Mouse (Mus musculus) urinary bladder, adult 2 months (tissue): Measurements from ENCODE around the gene Fam117a. TPM values are rescaled to one million over a fixed set of nuclear protein-coding genes. Genes with fewer than 3 reads are reported as not detected.
A peak's percentile ranks its signal among the peaks of the same experiment; 100 is the strongest.

Experiments used
- DNase-seq: peaks from one replicate; pipeline ENCODE4 v3.0.0; 2022; ENCODE audit warnings: low spot score
- polyA plus RNA-seq: library from polyadenylated mRNA; depleted of rRNA; stranded (reverse); fragments of >200 nt; gene quantifications from 2 replicates; pipeline ENCODE4 v1.2.3, GENCODE M21; 2012

Gene Fam117a
- polyA plus RNA-seq, 1 experiment: 23.0 TPM

DNA sequence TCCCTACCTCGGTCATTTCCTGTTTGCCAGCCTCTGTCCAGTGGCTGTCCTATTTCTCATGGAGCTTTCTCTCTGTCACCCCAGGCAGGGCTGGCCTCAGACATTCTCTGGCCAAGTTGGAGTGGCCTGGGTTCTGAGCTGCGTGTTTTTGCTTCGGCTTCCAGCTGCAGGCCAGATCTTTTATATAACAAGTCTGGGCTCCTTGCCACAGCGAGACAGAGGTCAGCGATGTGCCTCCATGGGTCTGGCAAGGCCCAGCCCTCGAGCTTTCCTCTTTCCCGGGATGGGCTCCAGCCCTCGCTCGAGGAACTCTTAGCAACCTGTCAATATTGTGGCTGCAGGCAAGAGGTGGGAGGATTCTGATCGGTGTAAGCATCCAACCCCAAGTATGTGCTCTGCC, 28.8 kb downstream of the Fam117a start:
- peak; percentile 44 for DNase-seq

- DNase-seq: no peak
Measured at GRCm38 (mm10) chr11:95366280-95366897, 29.6 kb downstream of the Fam117a start.

DNA sequence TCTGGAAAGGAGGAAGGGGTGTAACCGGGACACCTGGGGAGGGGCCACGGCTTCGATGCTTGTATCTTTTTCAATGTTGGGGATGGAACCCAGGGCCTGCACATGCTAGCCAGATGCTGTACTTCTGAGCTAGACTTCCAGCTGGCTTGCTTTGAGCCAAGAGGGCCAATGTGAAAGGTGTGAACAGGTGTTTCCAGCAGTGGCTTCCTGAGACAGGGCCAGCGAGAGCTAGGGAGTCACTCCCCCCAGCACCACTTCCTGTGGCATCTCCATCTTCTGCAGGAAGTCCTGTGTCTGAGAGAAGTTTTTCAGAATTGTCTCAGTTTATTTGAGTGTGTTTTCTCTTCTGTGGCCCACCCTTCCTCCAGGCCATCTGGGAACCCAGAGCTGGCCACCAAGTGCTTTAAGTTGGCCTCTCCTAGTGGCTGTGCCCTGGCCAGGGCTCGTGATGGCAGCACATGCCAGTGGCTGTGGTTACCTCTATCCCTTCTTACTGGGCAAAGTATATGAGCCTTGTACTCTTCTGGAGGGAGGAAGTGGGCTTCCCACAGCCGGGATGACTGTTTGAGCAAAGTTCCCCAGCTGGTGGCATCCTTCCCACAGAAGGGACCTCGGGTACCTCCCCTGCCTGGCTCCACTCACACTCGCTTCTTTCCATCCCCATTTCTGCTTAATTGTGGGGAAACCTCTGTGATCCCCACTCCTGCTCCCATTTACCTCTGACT, 30.4 kb downstream of the Fam117a start:
- DNase-seq: no peak

GRCm38 (mm10) chr11:95368231-95368823, 31.5 kb downstream of the Fam117a start:
- no peak for DNase-seq

GRCm38 (mm10) chr11:95368871-95369270, 32.1 kb downstream of the Fam117a start:
- no peak for DNase-seq

DNA sequence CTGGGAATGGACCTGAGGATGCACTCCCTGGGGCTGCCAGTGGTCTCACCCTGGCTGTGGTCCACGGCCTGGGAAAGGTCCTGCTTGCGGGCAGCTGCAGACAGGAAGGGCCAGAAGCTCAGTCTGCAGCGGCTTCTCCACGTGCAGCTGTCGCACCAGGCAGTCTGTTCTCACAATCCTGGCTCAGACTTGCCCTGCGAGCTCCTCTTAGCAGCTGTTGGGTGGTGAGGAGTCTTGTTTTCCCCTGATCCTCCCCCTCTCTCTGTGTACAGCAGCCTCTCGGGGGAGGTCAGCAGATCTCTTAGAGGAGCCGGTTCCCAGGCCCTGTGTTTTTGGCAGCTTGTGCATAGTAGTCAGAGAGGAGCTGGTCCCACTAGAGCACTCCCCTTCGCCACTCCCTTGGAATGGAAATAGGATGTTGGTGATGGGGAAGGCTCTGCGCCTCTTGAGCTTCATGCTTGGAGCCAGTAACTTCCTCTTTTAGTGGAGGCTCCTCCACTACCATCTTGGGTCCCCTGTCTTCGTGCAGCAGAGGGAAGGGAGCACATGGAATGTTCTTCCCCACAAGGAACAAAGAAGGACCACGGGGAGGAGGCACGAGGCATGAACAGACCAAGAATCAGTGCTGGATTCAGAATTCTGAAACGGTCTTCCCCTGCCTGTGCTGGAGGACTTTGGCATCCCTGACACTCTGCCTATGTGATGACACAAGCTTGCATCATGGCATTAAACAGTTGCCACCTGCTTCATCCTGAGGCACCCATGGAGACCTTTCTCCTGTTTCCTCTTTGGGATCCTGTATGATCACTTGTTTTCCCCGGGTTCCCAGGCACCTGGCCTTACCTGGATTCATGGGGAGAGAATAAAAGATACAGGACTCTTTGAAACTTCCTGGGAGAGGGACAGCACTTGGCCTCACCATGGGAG, 33.4 kb downstream of the Fam117a start:
- no peak for DNase-seq

GRCm38 (mm10) chr11:95371182-95371581, 34.4 kb downstream of the Fam117a start:
- DNase-seq: no peak

GRCm38 (mm10) chr11:95378926-95379325, 42.1 kb downstream of the Fam117a start:
- DNase-seq: no peak

- no peak for DNase-seq
Measured at GRCm38 (mm10) chr11:95379552-95379951, 42.7 kb downstream of the Fam117a start.

- no peak for DNase-seq
Measured at GRCm38 (mm10) chr11:95380711-95381110, 43.9 kb downstream of the Fam117a start.

DNA sequence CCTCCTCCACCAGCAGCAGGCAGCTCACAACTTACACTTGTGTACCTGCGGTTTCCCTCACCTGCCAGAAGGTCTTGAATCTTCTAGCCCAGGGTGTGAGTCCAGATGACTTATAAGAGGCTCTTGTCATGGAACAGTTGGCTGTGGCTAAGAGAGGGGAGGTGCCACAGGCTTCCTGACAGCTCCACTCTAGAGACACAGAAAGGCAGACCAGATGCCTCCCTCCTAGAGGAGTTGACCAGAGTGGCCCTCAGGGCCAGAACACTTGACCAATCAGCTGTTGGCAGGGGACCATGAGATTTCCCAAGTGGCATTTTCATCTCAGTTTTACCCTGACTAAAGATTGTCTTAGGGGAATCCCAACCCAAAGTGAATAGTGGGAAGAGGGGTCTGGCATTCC, 44.3 kb downstream of the Fam117a start:
- no peak for DNase-seq

DNA sequence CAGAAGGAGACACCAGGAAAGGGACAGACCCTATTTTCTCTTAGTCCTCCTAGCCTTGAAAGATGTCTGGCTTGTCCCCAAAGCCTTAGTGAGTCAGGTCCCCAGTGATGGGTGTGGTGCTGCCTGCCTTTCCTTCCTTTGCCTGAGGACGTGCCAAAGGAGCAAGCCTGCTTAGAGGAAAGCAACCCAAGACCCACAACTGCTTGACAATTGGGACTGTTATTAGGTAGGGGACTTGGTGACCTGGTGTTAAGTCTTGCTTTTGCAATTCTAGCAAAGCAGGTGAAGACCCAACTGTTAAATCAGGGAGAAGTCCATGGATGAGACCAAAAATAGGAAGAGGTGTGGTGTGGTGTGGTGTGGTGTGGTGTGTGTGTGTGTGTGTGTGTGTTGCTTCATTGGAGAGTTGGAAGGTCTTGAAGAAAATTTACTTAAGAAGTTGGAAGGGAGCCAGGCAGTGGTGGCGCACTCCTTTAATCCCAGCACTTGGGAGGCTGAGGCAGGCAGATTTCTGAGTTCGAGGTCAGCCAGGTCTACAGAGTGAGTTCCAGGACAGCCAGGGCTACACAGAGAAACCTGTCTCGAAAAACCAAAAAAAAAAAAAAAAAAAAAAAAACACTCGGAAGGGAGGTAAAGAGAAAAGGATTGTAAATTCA, 46.6 kb downstream of the Fam117a start:
- no peak for DNase-seq

- DNase-seq: no peak
Measured at GRCm38 (mm10) chr11:95384004-95384318, 47.1 kb downstream of the Fam117a start.

- DNase-seq: peak; percentile 93
Measured at GRCm38 (mm10) chr11:95384319-95384972, 47.6 kb downstream of the Fam117a start, which contains the start of gene Slc35b1. Gene Slc35b1 (plus strand): TSS chr11:95384692.

- DNase-seq: no peak
Measured at GRCm38 (mm10) chr11:95384973-95385320, 48.1 kb downstream of the Fam117a start.

DNA sequence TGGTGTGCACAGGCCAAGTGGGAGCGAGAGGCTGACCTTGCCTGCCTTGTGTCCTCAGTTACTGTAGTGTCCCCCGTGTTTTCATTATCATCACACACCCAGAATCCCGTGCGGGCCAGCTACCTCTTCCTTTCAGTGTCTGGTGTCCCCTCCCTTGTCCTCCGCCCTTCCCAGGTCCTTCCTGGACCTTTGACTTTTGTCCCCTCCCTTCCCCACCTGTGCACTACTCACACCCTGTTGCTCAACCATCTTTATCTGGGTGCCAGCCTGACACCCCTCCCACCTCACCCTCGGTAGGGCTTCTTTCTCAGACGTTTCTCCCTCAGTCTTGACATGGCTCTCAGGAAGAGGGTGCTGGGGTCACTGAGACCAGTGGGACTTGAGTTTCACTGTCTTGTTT, 50.5 kb downstream of the Fam117a start:
- no peak for DNase-seq

GRCm38 (mm10) chr11:95389006-95389405, 52.2 kb downstream of the Fam117a start:
- DNase-seq: no peak

DNA sequence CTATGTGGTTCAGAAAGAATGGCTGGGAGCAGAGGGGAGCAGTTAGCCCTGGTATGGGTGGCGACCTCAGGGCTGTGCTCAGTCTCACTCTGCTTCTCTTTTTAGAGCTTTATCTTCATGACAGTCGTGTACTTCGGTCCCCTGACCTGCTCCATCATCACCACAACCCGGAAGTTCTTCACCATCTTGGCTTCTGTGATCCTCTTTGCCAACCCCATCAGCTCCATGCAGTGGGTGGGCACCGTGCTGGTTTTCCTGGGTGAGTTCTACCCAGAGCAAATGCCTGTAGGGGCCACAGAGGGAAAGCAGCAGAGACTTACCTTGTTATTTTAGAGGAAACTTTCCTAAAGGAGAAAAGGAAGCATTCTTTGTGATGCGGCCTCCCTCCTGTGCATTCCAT, 53.6 kb downstream of the Fam117a start:
- no peak for DNase-seq

DNA sequence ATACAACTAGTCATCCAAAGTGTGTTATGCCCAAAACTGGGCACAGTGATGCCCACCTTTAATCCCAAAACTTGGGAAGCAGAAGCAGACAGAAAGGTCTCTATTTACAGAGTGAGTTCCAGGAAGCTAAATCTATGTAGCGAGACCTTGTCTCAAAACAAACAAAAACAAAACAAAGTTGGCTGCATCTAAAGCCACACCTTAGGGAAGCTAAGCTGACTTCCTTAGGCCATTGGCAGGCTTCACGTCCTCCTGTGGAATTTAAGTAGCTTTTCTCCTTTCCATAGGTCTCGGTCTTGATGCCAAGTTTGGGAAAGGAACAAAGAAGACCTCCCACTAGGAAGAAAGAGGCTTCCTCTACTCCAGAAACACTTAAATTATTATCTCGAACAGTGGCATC, 54.4 kb downstream of the Fam117a start:
- DNase-seq: no peak

GRCm38 (mm10) chr11:95391743-95392142, 54.9 kb downstream of the Fam117a start:
- DNase-seq: no peak

DNA sequence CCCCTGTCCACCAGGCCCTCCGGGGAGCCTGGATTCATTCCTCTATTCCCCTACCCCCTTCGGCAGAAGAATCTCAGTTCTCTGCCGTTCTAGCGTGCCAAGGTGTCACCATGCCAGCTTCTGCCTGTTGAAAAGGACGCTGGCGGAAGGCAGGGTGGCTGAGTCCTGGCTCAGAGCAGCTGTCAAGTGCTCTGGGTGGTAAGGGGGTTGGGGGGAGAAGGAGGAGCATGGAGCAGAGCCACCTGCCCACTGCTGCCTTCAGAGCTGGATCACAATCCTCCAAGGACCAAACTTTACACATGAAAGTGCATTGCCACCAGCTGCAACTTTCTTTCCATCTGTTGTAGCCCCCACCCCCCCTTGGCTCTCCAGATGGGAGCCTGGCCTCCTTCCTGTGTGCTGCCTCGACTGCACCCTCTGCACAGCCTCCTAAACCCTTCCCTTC, 55.4 kb downstream of the Fam117a start:
- DNase-seq: no peak
